Mouse (Mus musculus) CH12.LX (cell line): ENCODE measurements around the gene Aftph. TPM values are rescaled to one million over a fixed set of nuclear protein-coding genes. Genes with fewer than 3 reads are reported as not detected.

Source experiments
- DNase-seq: peaks from one replicate; pipeline ENCODE4 v3.0.0-alpha.2; 2013; ENCODE audit errors: extremely low read depth
- H3K27ac ChIP-seq: 2 replicates; pipeline ENCODE4 v1.5.1; 2012; ENCODE audit warnings: low read depth, mild to moderate bottlenecking, control low read depth, moderate library complexity; ENCODE audit not compliant: insufficient read depth
- H3K27me3 ChIP-seq: replicated peaks from 2 replicates; pipeline ENCODE3; 2012; ENCODE audit warnings: inconsistent platforms
- H3K36me3 ChIP-seq, 2 experiments: replicated peaks in 1 of 2; 2 replicates each; pipeline versions ENCODE3 to v1.6.1; 2012; ENCODE audit warnings: inconsistent platforms in 1 of 2, low read length in 1 of 2, mild to moderate bottlenecking in 1 of 2, mixed read lengths in 1 of 2, moderate library complexity in 1 of 2; ENCODE audit not compliant: control insufficient read depth in 1 of 2, insufficient read depth in 1 of 2
- H3K4me1 ChIP-seq, 2 experiments: 2 replicates each; pipeline ENCODE4 v1.6.1; 2012; ENCODE audit warnings: inconsistent platforms in 1 of 2, moderate library complexity in 1 of 2; ENCODE audit not compliant: insufficient read depth in 2 of 2, control insufficient read depth in 1 of 2
- H3K4me2 ChIP-seq: 2 replicates; pipeline ENCODE4 v1.6.1; 2012; ENCODE audit warnings: low read depth, mild to moderate bottlenecking, control low read depth; ENCODE audit not compliant: poor library complexity, insufficient read depth, severe bottlenecking
- H3K4me3 ChIP-seq, 3 experiments: fragments of 150-350 bp in 1 of 3; sonication (generic) in 1 of 3; replicated peaks in 1 of 3; 2 replicates each; pipeline versions ENCODE3 to v1.5.1; 2011 to 2012; ENCODE audit warnings: low read depth in 2 of 3, low read length in 2 of 3, mild to moderate bottlenecking in 2 of 3, moderate library complexity in 2 of 3, control low read depth in 1 of 3, improper control_type of control experiment in 1 of 3, inconsistent platforms in 1 of 3, mixed read lengths in 1 of 3; ENCODE audit not compliant: poor library complexity in 1 of 3
- H3K79me2 ChIP-seq: replicated peaks from 2 replicates; pipeline ENCODE4 v1.6.1; 2012; ENCODE audit warnings: mild to moderate bottlenecking, moderate library complexity; ENCODE audit not compliant: control insufficient read depth, poor library complexity, insufficient read depth, severe bottlenecking; ENCODE audit errors: extremely low read depth
- H3K9ac ChIP-seq: 2 replicates; pipeline ENCODE4 v1.6.1; 2012; ENCODE audit warnings: low read depth, mild to moderate bottlenecking, control low read depth, moderate library complexity; ENCODE audit not compliant: insufficient read depth
- H3K9me3 ChIP-seq: replicated peaks from 2 replicates; pipeline ENCODE3; 2012; ENCODE audit warnings: low read length, inconsistent platforms, mixed read lengths
- CHD1 ChIP-seq: IDR thresholded peaks from 2 replicates; pipeline ENCODE4 v1.6.1; 2012; ENCODE audit warnings: low read depth, low read length, improper control_type of control experiment, inconsistent platforms
- CTCF ChIP-seq, 2 experiments: IDR thresholded peaks in 1 of 2; conservative IDR thresholded peaks in 1 of 2; 2 replicates each; pipeline ENCODE4 v1.5.1; 2011 to 2012; ENCODE audit warnings: low read depth in 2 of 2, low read length in 2 of 2, improper control_type of control experiment in 1 of 2, inconsistent platforms in 1 of 2, mild to moderate bottlenecking in 1 of 2, moderate library complexity in 1 of 2
- ELF1 ChIP-seq: IDR thresholded peaks from 2 replicates; pipeline ENCODE4 v1.6.1; 2014; ENCODE audit warnings: low read depth, mild to moderate bottlenecking, inconsistent platforms, low read length, improper control_type of control experiment
- GABPA ChIP-seq: IDR thresholded peaks from 2 replicates; pipeline ENCODE4 v1.6.1; 2012; ENCODE audit warnings: low read depth, low read length, improper control_type of control experiment, inconsistent platforms; ENCODE audit not compliant: insufficient replicate concordance
- HCFC1 ChIP-seq: IDR thresholded peaks from 2 replicates; pipeline ENCODE4 v1.6.1; 2012; ENCODE audit warnings: low read depth, mild to moderate bottlenecking, inconsistent platforms, low read length, improper control_type of control experiment
- KAT2A ChIP-seq: IDR thresholded peaks from 2 replicates; pipeline ENCODE4 v1.6.1; 2012; ENCODE audit warnings: low read length, improper control_type of control experiment, inconsistent platforms; ENCODE audit not compliant: insufficient replicate concordance
- MAX ChIP-seq: IDR thresholded peaks from 2 replicates; pipeline ENCODE4 v1.6.1; 2011; ENCODE audit warnings: low read length, improper control_type of control experiment
- MXI1 ChIP-seq: IDR thresholded peaks from 2 replicates; pipeline ENCODE4 v1.6.1; 2011; ENCODE audit warnings: mild to moderate bottlenecking, low read depth, low read length, improper control_type of control experiment
- POLR2AphosphoS2 ChIP-seq: IDR thresholded peaks from 2 replicates; pipeline ENCODE4 v1.6.1; 2011; ENCODE audit warnings: low read depth, low read length, improper control_type of control experiment
- USF2 ChIP-seq: conservative IDR thresholded peaks from 2 replicates; pipeline ENCODE4 v1.6.1; 2011; ENCODE audit warnings: low read depth, low read length, improper control_type of control experiment
- ZKSCAN1 ChIP-seq: IDR thresholded peaks from 2 replicates; pipeline ENCODE4 v1.6.1; 2012; ENCODE audit warnings: low read depth, inconsistent platforms, low read length, improper control_type of control experiment, borderline replicate concordance
- dilution Hi-C: fragments of 300-500 bp; cut with MboI; formaldehyde crosslinking; loops from 2 replicates; pipeline ENCODE4 v1.14.3; 2020; ENCODE audit warnings: low sequenced_read_pairs; ENCODE audit not compliant: extremely low pct_unique_long_range_greater_than_20kb, extremely low pct_ligation_motif_present
- in situ Hi-C: fragments of 300-500 bp; cut with MboI; formaldehyde crosslinking; loops from 3 replicates; pipeline ENCODE4 v1.14.3; 2019; ENCODE audit warnings: low sequenced_read_pairs, low pct_ligation_motif_present, low pct_unique_long_range_greater_than_20kb, mixed read lengths
- polyA plus RNA-seq: library from polyadenylated mRNA; unstranded; fragments of >175 nt; gene quantifications from 2 replicates; pipeline ENCODE4 v1.2.1, GENCODE M21; 2012; ENCODE audit warnings: low read depth; ENCODE audit not compliant: insufficient read length
- total RNA-seq, 2 experiments: library from RNA; depleted of rRNA; stranded (reverse); fragments of 300-350 nt in 1 of 2; fragments of >200 nt in 1 of 2; gene quantifications; 2 replicates each; pipeline ENCODE4 v1.2.3; 2012 to 2014

Gene Aftph
- total and polyA plus RNA-seq, 3 experiments = 53.7 to 80.0 (median 53.9) TPM

DNA sequence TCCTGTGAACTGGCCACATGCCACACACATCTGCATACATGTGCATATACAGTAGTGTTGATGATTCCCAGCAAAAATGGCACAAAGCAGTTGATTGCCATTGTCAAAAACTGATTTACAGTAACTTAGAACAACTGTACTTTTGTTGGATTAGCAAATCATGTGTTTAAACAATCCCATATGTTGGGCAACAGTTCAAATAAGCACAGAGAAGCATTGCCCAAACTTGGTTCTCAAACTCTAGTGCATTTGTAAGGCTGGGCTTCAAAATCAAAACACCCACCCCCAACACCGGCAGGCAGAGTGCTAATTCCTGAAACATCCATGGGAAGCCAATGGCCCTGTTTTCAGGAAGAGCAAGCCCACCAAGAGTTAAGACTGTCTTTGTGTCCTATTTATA lies 90.2 kb downstream of the Aftph start:
- in situ Hi-C loops (no loop called here), dilution Hi-C loops (no loop called here)
- peaks cover 22 to 62% of the 10 kb centered on the region in 2 experiments for H3K36me3 ChIP-seq
- H3K27me3 ChIP-seq = no peaks in the 10 kb centered on the region
- no peak overlapping the region for H3K4me3 ChIP-seq
- DNase-seq = no peak
- H3K4me1 ChIP-seq = peaks cover 3 to 19% of the 10 kb centered on the region in 2 experiments; a peak in 3 of 4 replicates
- no peaks in the 10 kb centered on the region for H3K9me3 ChIP-seq
- no peak overlapping the region for H3K27ac ChIP-seq
- TF ChIP-seq ZKSCAN1 (no peak), POLR2AphosphoS2 (no peak), GABPA (no peak), MAX (no peak), USF2 (no peak), CTCF (conservative IDR thresholded peaks at IDR 0.05 in 1 of 2, IDR thresholded peaks at IDR 0.05 in 1 of 2; ENCODE audit: low read depth in 2 of 2, low read length in 2 of 2) (no peak), ELF1 (no peak)
- no peak overlapping the region for H3K9ac ChIP-seq
- no peak overlapping the region for H3K4me2 ChIP-seq
- H3K79me2 ChIP-seq = no peaks in the 10 kb centered on the region

DNA sequence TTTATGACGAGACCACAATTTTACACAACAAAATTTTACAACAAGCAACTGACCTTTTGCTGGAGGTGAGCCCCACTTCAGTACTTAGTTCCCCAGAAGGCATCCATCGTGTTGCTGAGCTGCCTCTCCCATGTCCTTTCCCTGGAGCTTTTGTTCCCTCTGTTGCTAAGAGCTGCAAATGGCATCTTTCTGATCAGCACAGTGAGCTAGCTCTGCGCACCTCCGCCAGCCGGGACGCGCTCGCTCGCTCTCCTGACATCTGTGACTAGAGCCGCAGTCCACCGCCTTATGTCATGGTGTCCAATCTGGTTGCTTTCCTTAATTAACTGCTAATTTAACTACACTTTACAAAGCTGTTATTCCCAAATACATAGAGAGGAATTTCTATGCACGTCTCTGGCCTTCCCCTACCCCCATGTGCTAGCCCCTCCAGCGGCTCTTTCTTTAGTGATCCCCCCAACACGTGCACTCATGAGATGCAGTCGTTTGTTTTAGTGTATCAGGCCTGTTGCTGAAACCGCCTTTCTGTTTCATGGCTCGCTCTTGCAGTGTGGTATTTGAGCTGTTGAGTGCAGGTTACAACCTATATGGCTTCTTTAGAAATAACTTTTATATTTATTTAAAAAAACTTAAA lies 91.3 kb downstream of the Aftph start:
- in situ Hi-C loops (no loop called here), dilution Hi-C loops (no loop called here)
- H3K79me2 ChIP-seq = peaks cover 7% of the 10 kb centered on the region; the same call in 1 of the 2 replicates
- TF ChIP-seq KAT2A (no peak), CHD1 (no peak)
- H3K4me2 ChIP-seq = no peak overlapping the region
- no peak for DNase-seq
- no peak overlapping the region for H3K4me3 ChIP-seq
- no peaks in the 10 kb centered on the region for H3K9me3 ChIP-seq
- no peak overlapping the region for H3K27ac ChIP-seq
- H3K4me1 ChIP-seq = peaks cover 3 to 27% of the 10 kb centered on the region in 2 experiments; a peak in 3 of 4 replicates
- no peak overlapping the region for H3K9ac ChIP-seq
- H3K36me3 ChIP-seq = peaks cover 22 to 67% of the 10 kb centered on the region in 2 experiments
- no peaks in the 10 kb centered on the region for H3K27me3 ChIP-seq

DNA sequence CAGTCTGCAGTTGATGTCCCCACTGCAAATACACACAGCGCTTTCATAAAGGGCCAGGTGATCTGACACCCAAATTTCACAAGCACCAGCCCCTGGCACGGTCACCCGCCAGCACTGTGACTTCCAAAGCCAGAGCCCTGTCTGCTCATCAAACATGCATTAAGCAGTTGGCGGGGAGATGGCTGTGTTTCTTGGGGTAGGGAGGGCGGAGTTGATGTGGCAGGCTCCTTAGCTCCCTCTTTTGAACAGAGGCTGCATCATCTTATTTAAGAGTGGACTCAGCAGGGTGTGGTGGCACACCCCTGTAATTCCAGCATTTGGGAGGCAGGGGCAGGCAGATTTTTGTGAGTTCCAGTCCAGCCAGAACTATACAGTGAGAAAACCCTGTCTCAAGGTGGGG lies 91.9 kb downstream of the Aftph start:
- Histone ChIP-seq H3K4me1 (peaks cover 3 to 28% of the 10 kb centered on the region in 2 experiments; a peak in 3 of 4 replicates), H3K4me2 (no peak overlapping the region), H3K79me2 (peaks cover 7% of the 10 kb centered on the region; the same call in 1 of the 2 replicates), H3K36me3 (peaks cover 22 to 62% of the 10 kb centered on the region in 2 experiments), H3K27me3 (no peaks in the 10 kb centered on the region), H3K9me3 (no peaks in the 10 kb centered on the region), H3K4me3 (no peak overlapping the region), H3K27ac (no peak overlapping the region), H3K9ac (no peak overlapping the region)
- DNase-seq = no peak
- dilution Hi-C loops = no loop called here
- 0 out of 4 replicates have a peak, but pooled peaks of 1 of the 2 experiments have one; percentile 15 for TF ChIP-seq CTCF (conservative IDR thresholded peaks at IDR 0.05 in 1 of 2, IDR thresholded peaks at IDR 0.05 in 1 of 2; ENCODE audit: low read depth in 2 of 2, low read length in 2 of 2)
- no peak for TF ChIP-seq MXI1
- TF ChIP-seq ELF1 = no peak
- no peak for TF ChIP-seq HCFC1
- in situ Hi-C loops = no loop called here
